Mouse (Mus musculus) activated CD4-positive, CD25-positive, alpha-beta regulatory T cell (primary cell): ENCODE measurements around the gene Kif21b. TPM values are rescaled to one million over a fixed set of nuclear protein-coding genes. Genes with fewer than 3 reads are reported as not detected.

ENCODE experiments used
- polyA plus RNA-seq, 2 experiments: library from polyadenylated mRNA; unstranded; fragments of 100-300 nt; shearing (Covaris generic); gene quantifications; one replicate each; pipeline ENCODE4 v1.2.1; 2017

The Kif21b gene
- polyA plus RNA-seq: 10 to 100 TPM; 51.3 to 57.6 TPM

GRCm38 (mm10) chr1:136130951-136131558, at the start of gene Kif21b:
TSS of gene Kif21b (plus strand) at chr1:136131389.

GRCm38 (mm10) chr1:136212803-136213202, 81.6 kb downstream of the Kif21b start, which contains the start of gene Mroh3:
TSS of gene Mroh3 (minus strand) at chr1:136212828.

Other genes with a start within 250 kb of the Kif21b start
- under 1 TPM; 0.07 TPM for gene Pkp1, start 212.2 kb upstream of the Kif21b start, polyA plus RNA-seq
- gene Igfn1, start 125.0 kb upstream of the Kif21b start, polyA plus RNA-seq: under 1 TPM in 1 of 2 experiments, not detected in 1; 0.11 TPM
- gene Tmem9, start 123.2 kb upstream of the Kif21b start, polyA plus RNA-seq: 10 to 100 TPM; 34.1 to 44.0 TPM
- gene Ascl5, start 80.6 kb upstream of the Kif21b start, polyA plus RNA-seq: not detected
- gene Cacna1s, start 78.6 kb upstream of the Kif21b start, polyA plus RNA-seq: 1 to 10 TPM in 1 of 2 experiments, under 1 TPM in 1; 0.54 to 4.3 TPM
- not detected for gene Mroh3, start 81.4 kb downstream of the Kif21b start, polyA plus RNA-seq
- gene Inava, start 102.9 kb downstream of the Kif21b start, polyA plus RNA-seq: under 1 TPM in 1 of 2 experiments, not detected in 1; 0.33 TPM
- under 1 TPM; 0.20 to 0.48 TPM for gene Gpr25, start 129.5 kb downstream of the Kif21b start, polyA plus RNA-seq
- 1 to 10 TPM; 7.6 to 8.9 TPM for gene Camsap2, start 214.7 kb downstream of the Kif21b start, polyA plus RNA-seq